Mouse (Mus musculus): ENCODE results near the gene Timm8a2. TPM values are rescaled to one million over a fixed set of nuclear protein-coding genes. Genes with fewer than 3 reads are reported as not detected.
"Not testable (repeated sequence)": the region's sequence is repeated elsewhere in the genome, so short reads cannot be mapped to it uniquely, and the experiment has no call there.

The Timm8a2 gene
- polyA plus RNA-seq, 1 experiment from 2014 or later: not detected

- H3K9me3 ChIP-seq (replicated peaks): no peaks in the 10 kb centered on the region
- peaks cover 14% of the 10 kb centered on the region for H3K4me1 ChIP-seq
- H3K36me3 ChIP-seq: no peaks in the 10 kb centered on the region
- H3K4me2 ChIP-seq: no peak overlapping the region
- no peaks in the 10 kb centered on the region for H3K27me3 ChIP-seq (replicated peaks)
- H3K9ac ChIP-seq: no peak overlapping the region
- WGBS (ENCODE audit: insufficient replicate concordance): 47% methylated on average over 5 of the region's 5 CpGs
- ATAC-seq: no peak
- no peak overlapping the region for H3K27ac ChIP-seq
- no peak overlapping the region for H3K4me3 ChIP-seq
Measured at GRCm38 (mm10) chr14:122063599-122063998, 29.1 kb downstream of the Timm8a2 start.

GRCm38 (mm10) chr14:122064519-122064918 lies 30.0 kb downstream of the Timm8a2 start:
- Histone ChIP-seq H3K4me3 (no peak overlapping the region), H3K9me3 (replicated peaks) (no peaks in the 10 kb centered on the region), H3K27ac (no peak overlapping the region), H3K36me3 (no peaks in the 10 kb centered on the region), H3K9ac (no peak overlapping the region), H3K27me3 (replicated peaks) (no peaks in the 10 kb centered on the region), H3K4me1 (peaks cover 17% of the 10 kb centered on the region), H3K4me2 (no peak overlapping the region)
- ATAC-seq: no peak
- 2% methylated on average over 2 of the region's 2 CpGs for WGBS (ENCODE audit: insufficient replicate concordance)

- ATAC-seq: no peak
- WGBS (ENCODE audit: insufficient replicate concordance): 30% methylated on average over 4 of the region's 4 CpGs
Measured at GRCm38 (mm10) chr14:122066243-122066642, 31.8 kb downstream of the Timm8a2 start.

GRCm38 (mm10) chr14:122068036-122068435 lies 33.6 kb downstream of the Timm8a2 start:
- H3K27me3 ChIP-seq (replicated peaks); H3K9me3 ChIP-seq (replicated peaks); H3K27ac ChIP-seq; H3K4me3 ChIP-seq; H3K9ac ChIP-seq; H3K36me3 ChIP-seq; ATAC-seq; H3K4me2 ChIP-seq: not testable (repeated sequence)
- peaks cover 17% of the 10 kb centered on the region for H3K4me1 ChIP-seq
- WGBS (ENCODE audit: insufficient replicate concordance): 33% methylated on average over 3 of the region's 3 CpGs

More at GRCm38 (mm10) chr14:122066243-122066642, 31.8 kb downstream of the Timm8a2 start:
- Histone ChIP-seq H3K9ac (no peak overlapping the region), H3K27me3 (replicated peaks) (no peaks in the 10 kb centered on the region), H3K27ac (no peak overlapping the region), H3K36me3 (no peaks in the 10 kb centered on the region), H3K9me3 (replicated peaks) (no peaks in the 10 kb centered on the region), H3K4me1 (peaks cover 17% of the 10 kb centered on the region), H3K4me3 (no peak overlapping the region), H3K4me2 (no peak overlapping the region)

- ATAC-seq: peak; percentile 35; the same call in 1 of the 2 replicates
Measured at GRCm38 (mm10) chr14:122068801-122069695, 34.6 kb downstream of the Timm8a2 start.

GRCm38 (mm10) chr14:122069948-122070347 lies 35.5 kb downstream of the Timm8a2 start:
- Histone ChIP-seq H3K4me3 (no peak overlapping the region), H3K4me1 (peaks cover 17% of the 10 kb centered on the region)
- ATAC-seq: no peak

More at GRCm38 (mm10) chr14:122068801-122069695, 34.6 kb downstream of the Timm8a2 start:
- no peak overlapping the region for H3K9ac ChIP-seq
- 45% methylated on average over 11 of the region's 11 CpGs for WGBS (ENCODE audit: insufficient replicate concordance)
- H3K9me3 ChIP-seq (replicated peaks): no peaks in the 10 kb centered on the region
- H3K4me3 ChIP-seq: no peak overlapping the region
- no peak overlapping the region for H3K27ac ChIP-seq
- no peaks in the 10 kb centered on the region for H3K36me3 ChIP-seq
- H3K4me1 ChIP-seq: peaks cover 17% of the 10 kb centered on the region
- 0 out of 2 replicates have a peak, but pooled peaks cover 3% of the 10 kb centered on the region for H3K27me3 ChIP-seq (replicated peaks)
- H3K4me2 ChIP-seq: no peak overlapping the region

GRCm38 (mm10) chr14:122073422-122073821 lies 38.9 kb downstream of the Timm8a2 start:
- Histone ChIP-seq H3K27ac (no peak overlapping the region), H3K4me2 (no peak overlapping the region), H3K36me3 (no peaks in the 10 kb centered on the region), H3K4me3 (no peak overlapping the region), H3K9me3 (replicated peaks) (no peaks in the 10 kb centered on the region), H3K27me3 (replicated peaks) (0 out of 2 replicates have a peak, but pooled peaks cover 3% of the 10 kb centered on the region), H3K9ac (no peak overlapping the region), H3K4me1 (peaks cover 9% of the 10 kb centered on the region)
- 68% methylated on average over 5 of the region's 5 CpGs for WGBS (ENCODE audit: insufficient replicate concordance)
- no peak for ATAC-seq

More at GRCm38 (mm10) chr14:122069948-122070347, 35.5 kb downstream of the Timm8a2 start:
- Histone ChIP-seq H3K4me2 (no peak overlapping the region), H3K36me3 (no peaks in the 10 kb centered on the region), H3K9ac (no peak overlapping the region), H3K9me3 (replicated peaks) (no peaks in the 10 kb centered on the region), H3K27ac (no peak overlapping the region), H3K27me3 (replicated peaks) (0 out of 2 replicates have a peak, but pooled peaks cover 3% of the 10 kb centered on the region)
- WGBS (ENCODE audit: insufficient replicate concordance): 56% methylated on average over 3 of the region's 3 CpGs

- 0 out of 2 replicates have a peak, but pooled peaks cover 3% of the 10 kb centered on the region for H3K27me3 ChIP-seq (replicated peaks)
- no peak for ATAC-seq
- no peak overlapping the region for H3K27ac ChIP-seq
- no peaks in the 10 kb centered on the region for H3K4me1 ChIP-seq
- no peak overlapping the region for H3K4me3 ChIP-seq
- no peak overlapping the region for H3K9ac ChIP-seq
- no peaks in the 10 kb centered on the region for H3K36me3 ChIP-seq
- no peak overlapping the region for H3K4me2 ChIP-seq
- H3K9me3 ChIP-seq (replicated peaks): no peaks in the 10 kb centered on the region
- 59% methylated on average over 10 of the region's 10 CpGs for WGBS (ENCODE audit: insufficient replicate concordance)
Measured at GRCm38 (mm10) chr14:122074360-122074759, 39.9 kb downstream of the Timm8a2 start.

- ATAC-seq: no peak
- Histone ChIP-seq H3K27ac (no peak overlapping the region), H3K4me3 (no peak overlapping the region), H3K9me3 (replicated peaks) (no peaks in the 10 kb centered on the region), H3K27me3 (replicated peaks) (0 out of 2 replicates have a peak, but pooled peaks cover 3% of the 10 kb centered on the region), H3K4me1 (no peaks in the 10 kb centered on the region), H3K4me2 (no peak overlapping the region), H3K9ac (no peak overlapping the region), H3K36me3 (no peaks in the 10 kb centered on the region)
- WGBS (ENCODE audit: insufficient replicate concordance): 71% methylated on average over 21 of the region's 21 CpGs
Measured at GRCm38 (mm10) chr14:122075485-122076200, 41.2 kb downstream of the Timm8a2 start.

- no peaks in the 10 kb centered on the region for H3K9me3 ChIP-seq (replicated peaks)
- 67% methylated on average over 3 of the region's 3 CpGs for WGBS (ENCODE audit: insufficient replicate concordance)
- no peak overlapping the region for H3K4me3 ChIP-seq
- no peak overlapping the region for H3K27ac ChIP-seq
- H3K27me3 ChIP-seq (replicated peaks): 0 out of 2 replicates have a peak, but pooled peaks cover 3% of the 10 kb centered on the region
- no peak overlapping the region for H3K9ac ChIP-seq
- no peak for ATAC-seq
- H3K4me2 ChIP-seq: no peak overlapping the region
- no peaks in the 10 kb centered on the region for H3K36me3 ChIP-seq
- no peaks in the 10 kb centered on the region for H3K4me1 ChIP-seq
Measured at GRCm38 (mm10) chr14:122077017-122077416, 42.5 kb downstream of the Timm8a2 start.

- H3K4me2 ChIP-seq: no peak overlapping the region
- H3K27ac ChIP-seq: no peak overlapping the region
- no peak overlapping the region for H3K9ac ChIP-seq
- H3K4me1 ChIP-seq: no peaks in the 10 kb centered on the region
- H3K27me3 ChIP-seq (replicated peaks): no peaks in the 10 kb centered on the region
- H3K36me3 ChIP-seq: no peaks in the 10 kb centered on the region
- WGBS (ENCODE audit: insufficient replicate concordance): 38% methylated on average over 6 of the region's 6 CpGs
- H3K4me3 ChIP-seq: no peak overlapping the region
- no peak for ATAC-seq
- H3K9me3 ChIP-seq (replicated peaks): no peaks in the 10 kb centered on the region
Measured at GRCm38 (mm10) chr14:122079428-122079827, 45.0 kb downstream of the Timm8a2 start.

GRCm38 (mm10) chr14:122079921-122080320 lies 45.4 kb downstream of the Timm8a2 start:
- Histone ChIP-seq H3K36me3 (no peaks in the 10 kb centered on the region), H3K27ac (no peak overlapping the region), H3K4me3 (no peak overlapping the region), H3K4me1 (no peaks in the 10 kb centered on the region), H3K9ac (no peak overlapping the region), H3K27me3 (replicated peaks) (no peaks in the 10 kb centered on the region), H3K9me3 (replicated peaks) (no peaks in the 10 kb centered on the region), H3K4me2 (no peak overlapping the region)
- ATAC-seq: no peak
- WGBS (ENCODE audit: insufficient replicate concordance): 70% methylated on average over 5 of the region's 5 CpGs
